Mouse (Mus musculus) liver, embryonic 15.5 days (tissue): Measurements from ENCODE around the gene Psmd3. TPM values are rescaled to one million over a fixed set of nuclear protein-coding genes. Genes with fewer than 3 reads are reported as not detected.

Experiments
- ATAC-seq: fragments of 200-750 bp; cut with Nextera tagmentation; 2 replicates; pipeline ENCODE4 v1.8.0; 2017; ENCODE audit warnings: moderate number of reproducible peaks, mild to moderate bottlenecking, moderate library complexity; ENCODE audit not compliant: insufficient read depth
- H3K27ac ChIP-seq: fragments of 300-500 bp; sonication (generic); replicated peaks from 2 replicates; pipeline ENCODE4 v1.5.1; 2015; ENCODE audit warnings: mild to moderate bottlenecking, inconsistent platforms
- H3K27me3 ChIP-seq: fragments of 300-500 bp; sonication (generic); 2 replicates; pipeline ENCODE4 v1.6.1; 2015; ENCODE audit warnings: mild to moderate bottlenecking, inconsistent platforms
- H3K36me3 ChIP-seq: fragments of 300-500 bp; sonication (generic); replicated peaks from 2 replicates; pipeline ENCODE4 v1.6.1; 2015; ENCODE audit warnings: moderate library complexity, mild to moderate bottlenecking, inconsistent platforms
- H3K4me1 ChIP-seq: fragments of 300-500 bp; sonication (generic); replicated peaks from 2 replicates; pipeline ENCODE4 v1.6.1; 2015; ENCODE audit warnings: inconsistent platforms
- H3K4me2 ChIP-seq: fragments of 300-500 bp; sonication (generic); 2 replicates; pipeline ENCODE4 v1.6.1; 2015; ENCODE audit warnings: moderate library complexity, mild to moderate bottlenecking, inconsistent platforms
- H3K4me3 ChIP-seq: fragments of 300-500 bp; sonication (generic); replicated peaks from 2 replicates; pipeline ENCODE4 v1.5.1; 2015; ENCODE audit warnings: mild to moderate bottlenecking, inconsistent platforms
- H3K9ac ChIP-seq: fragments of 300-500 bp; sonication (generic); 2 replicates; pipeline ENCODE4 v1.6.1; 2015; ENCODE audit warnings: moderate library complexity, mild to moderate bottlenecking, inconsistent platforms
- H3K9me3 ChIP-seq: fragments of 300-500 bp; sonication (generic); replicated peaks from 2 replicates; pipeline ENCODE4 v1.6.1; 2016; ENCODE audit warnings: inconsistent platforms
- WGBS: fragments of 180-500 bp; shearing (Covaris S2); methylation state at CpG from one replicate; pipeline ENCODE4 v1.1.7; 2015; ENCODE audit warnings: mixed read lengths; ENCODE audit not compliant: insufficient replicate concordance; 5-methylcytosine and 5-hydroxymethylcytosine counted together
- polyA plus RNA-seq: library from polyadenylated mRNA; unstranded; fragments of >200 nt; fragmentation: Nextera tagmentation; extraction: Ambion mirVana; gene quantifications from 2 replicates; pipeline ENCODE4 v1.2.1, GENCODE M21; 2015

The Psmd3 gene
- polyA plus RNA-seq, 1 experiment from 2014 or later = 102 TPM

DNA sequence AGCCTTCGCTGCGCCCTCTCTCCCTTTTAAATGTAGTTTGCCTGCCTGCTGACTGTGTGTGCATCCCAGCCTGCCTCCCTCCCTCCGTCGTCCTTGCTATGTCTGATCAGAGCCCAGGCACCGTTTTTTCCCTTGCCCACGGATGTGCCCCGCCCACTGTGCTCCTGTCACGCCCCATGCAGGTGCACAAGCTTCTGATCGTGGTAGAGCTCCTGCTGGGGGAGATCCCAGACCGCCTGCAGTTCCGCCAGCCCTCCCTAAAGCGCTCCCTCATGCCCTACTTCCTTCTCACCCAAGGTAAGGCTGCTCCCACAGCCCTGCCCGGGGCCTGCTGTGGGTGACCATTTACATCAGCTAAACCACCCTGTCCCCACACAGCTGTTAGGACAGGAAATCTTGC, 10.8 kb downstream of the Psmd3 start:
- no peak overlapping the region for H3K4me2 ChIP-seq
- WGBS = 55% methylated on average over 13 of the region's 13 CpGs
- no peak overlapping the region for H3K27ac ChIP-seq
- H3K4me1 ChIP-seq = no peaks in the 10 kb centered on the region
- H3K36me3 ChIP-seq = peaks cover 79% of the 10 kb centered on the region
- no peaks in the 10 kb centered on the region for H3K27me3 ChIP-seq
- no peak for ATAC-seq
- no peaks in the 10 kb centered on the region for H3K9me3 ChIP-seq
- no peak overlapping the region for H3K9ac ChIP-seq
- H3K4me3 ChIP-seq = no peak overlapping the region

DNA sequence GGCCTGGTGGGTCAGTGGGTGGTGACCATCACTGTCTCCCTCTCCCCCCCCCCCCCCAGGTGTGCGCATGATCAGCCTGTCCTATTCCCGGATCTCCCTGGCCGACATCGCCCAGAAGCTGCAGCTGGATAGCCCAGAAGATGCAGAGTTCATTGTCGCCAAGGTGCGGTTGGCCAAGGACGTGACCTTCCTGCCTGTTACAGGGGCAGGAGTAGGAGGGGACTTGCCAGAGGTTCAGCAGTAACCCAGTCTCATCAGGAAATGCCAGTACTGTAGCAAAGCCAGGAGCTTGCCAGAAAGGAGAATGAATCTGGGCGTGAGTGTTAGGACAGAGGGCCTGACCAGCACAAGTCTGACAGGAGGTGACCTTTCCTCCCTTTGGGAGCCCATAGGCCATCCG, 11.4 kb downstream of the Psmd3 start:
- H3K36me3 ChIP-seq = peaks cover 75% of the 10 kb centered on the region
- no peak overlapping the region for H3K27ac ChIP-seq
- H3K4me1 ChIP-seq = no peaks in the 10 kb centered on the region
- no peak for ATAC-seq
- H3K4me3 ChIP-seq = no peak overlapping the region
- 84% methylated on average over 9 of the region's 9 CpGs for WGBS
- no peaks in the 10 kb centered on the region for H3K27me3 ChIP-seq
- H3K4me2 ChIP-seq = no peak overlapping the region
- H3K9ac ChIP-seq = no peak overlapping the region
- H3K9me3 ChIP-seq = no peaks in the 10 kb centered on the region

DNA sequence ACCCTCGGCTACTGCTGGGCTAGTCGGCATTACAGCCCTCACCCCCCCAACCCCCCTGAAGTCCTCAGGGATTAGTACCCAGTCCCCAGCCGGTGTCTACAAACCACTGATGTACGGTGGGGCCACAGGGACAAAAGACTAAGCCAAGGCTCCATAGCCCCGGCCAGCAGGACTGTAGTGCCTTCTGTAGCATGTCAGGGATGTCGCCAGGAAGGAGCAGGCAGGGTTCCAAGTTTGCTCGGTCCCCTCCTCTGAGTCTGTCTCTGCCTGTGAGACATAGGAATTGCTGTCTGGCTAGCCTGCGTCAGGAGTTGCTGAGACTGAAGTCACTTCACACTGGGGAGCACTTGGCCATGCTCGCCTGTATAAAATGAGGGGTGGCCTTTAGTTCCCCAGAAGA, 11.9 kb downstream of the Psmd3 start:
- H3K36me3 ChIP-seq = peaks cover 72% of the 10 kb centered on the region
- 77% methylated on average over 9 of the region's 9 CpGs for WGBS
- H3K27me3 ChIP-seq = no peaks in the 10 kb centered on the region

DNA sequence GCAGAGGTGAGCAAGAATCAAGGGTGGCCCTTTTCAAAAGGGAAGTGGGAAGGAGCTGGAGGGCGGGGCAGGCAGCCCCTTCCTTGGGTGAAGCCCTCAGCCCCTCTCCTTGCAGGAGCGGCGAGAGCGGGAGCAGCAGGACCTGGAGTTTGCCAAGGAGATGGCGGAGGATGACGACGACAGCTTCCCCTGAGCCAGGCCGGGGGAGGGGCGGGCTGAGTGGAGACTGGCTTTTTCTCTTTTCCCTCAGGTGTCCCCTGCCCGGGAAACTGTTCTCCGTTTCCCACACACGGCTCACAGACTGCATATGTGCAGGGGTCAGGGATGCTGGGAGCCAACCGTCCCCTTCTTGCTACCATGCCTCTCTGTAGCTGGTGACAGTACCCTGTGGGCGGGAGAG, 13.1 kb downstream of the Psmd3 start:
- no peak for ATAC-seq
- Histone ChIP-seq H3K36me3 (peaks cover 61% of the 10 kb centered on the region), H3K4me1 (no peaks in the 10 kb centered on the region), H3K27me3 (no peaks in the 10 kb centered on the region; the same call in 1 of the 2 replicates), H3K4me2 (no peak overlapping the region), H3K9me3 (no peaks in the 10 kb centered on the region), H3K4me3 (no peak overlapping the region), H3K9ac (no peak overlapping the region), H3K27ac (no peak overlapping the region)
- WGBS = 81% methylated on average over 14 of the region's 14 CpGs

More for the DNA sequence above, 11.9 kb downstream of the Psmd3 start:
- no peaks in the 10 kb centered on the region for H3K9me3 ChIP-seq
- no peak for ATAC-seq
- H3K4me1 ChIP-seq = no peaks in the 10 kb centered on the region
- no peak overlapping the region for H3K27ac ChIP-seq
- H3K4me2 ChIP-seq = no peak overlapping the region
- no peak overlapping the region for H3K4me3 ChIP-seq
- H3K9ac ChIP-seq = no peak overlapping the region

DNA sequence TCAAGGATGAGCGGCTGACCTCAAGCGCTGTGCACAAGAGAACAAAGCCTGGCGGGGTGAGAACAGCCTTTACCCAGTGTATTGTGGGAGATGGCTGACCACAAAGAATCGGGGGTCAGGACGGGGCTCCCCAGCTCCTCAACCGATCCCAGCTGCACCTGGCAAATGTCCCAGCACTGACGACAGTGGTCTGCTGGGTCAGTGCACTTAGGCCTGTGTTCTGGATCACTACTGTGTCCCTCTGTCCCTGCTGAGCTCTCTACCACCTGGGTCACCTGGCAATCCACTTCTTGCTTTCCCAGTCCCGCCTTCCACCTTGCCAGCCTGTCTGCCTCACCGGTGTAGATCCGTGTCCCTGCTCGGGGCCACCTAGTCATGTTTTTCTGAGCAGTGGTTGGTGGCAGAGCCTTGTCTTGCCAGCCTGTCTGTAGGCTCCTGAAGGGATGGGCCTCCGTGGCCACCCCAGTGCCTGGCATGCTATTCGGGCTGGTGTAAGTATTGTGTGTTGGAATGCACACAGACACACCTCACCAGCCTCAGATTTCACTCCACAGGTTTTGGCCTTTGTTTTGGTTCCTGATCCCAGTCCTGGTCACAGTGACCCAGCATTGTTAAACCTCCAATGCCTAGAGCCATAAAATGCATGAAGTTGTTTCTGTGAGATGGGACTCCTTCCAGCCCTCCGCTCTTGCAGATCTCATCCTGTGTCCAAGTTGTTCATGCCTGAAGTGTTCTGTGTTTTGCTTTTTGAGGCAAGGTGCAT, 14.3 kb downstream of the Psmd3 start:
- WGBS = 78% methylated on average over 14 of the region's 14 CpGs
- Histone ChIP-seq H3K27ac (no peak overlapping the region), H3K9ac (no peak overlapping the region), H3K27me3 (no peaks in the 10 kb centered on the region; the same call in 1 of the 2 replicates), H3K4me1 (no peaks in the 10 kb centered on the region), H3K4me2 (no peak overlapping the region), H3K36me3 (peaks cover 49% of the 10 kb centered on the region), H3K9me3 (no peaks in the 10 kb centered on the region), H3K4me3 (no peak overlapping the region)
- ATAC-seq = no peak

DNA sequence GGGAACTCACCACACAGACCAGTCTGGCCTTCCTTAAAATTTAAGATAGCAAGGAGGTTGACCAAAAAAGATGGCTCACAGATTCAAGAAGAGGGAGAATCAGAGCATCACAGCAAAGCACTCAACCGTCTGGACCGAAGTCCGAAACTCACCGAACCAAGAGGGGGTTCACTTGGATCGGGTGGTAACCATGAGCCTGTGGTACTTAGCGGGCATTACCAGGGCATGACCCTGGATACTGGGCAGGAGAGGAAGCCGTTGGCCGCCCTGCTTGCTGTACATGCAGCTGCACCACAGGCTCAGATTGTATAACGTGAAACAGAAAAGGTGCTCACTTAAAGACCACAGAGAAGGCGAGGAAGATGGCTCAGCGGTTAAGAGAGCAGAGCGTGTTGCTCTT, 14.9 kb downstream of the Psmd3 start:
- no peak overlapping the region for H3K27ac ChIP-seq
- no peak overlapping the region for H3K4me3 ChIP-seq
- H3K9me3 ChIP-seq = no peaks in the 10 kb centered on the region
- ATAC-seq = no peak
- H3K27me3 ChIP-seq = no peaks in the 10 kb centered on the region; the same call in 1 of the 2 replicates
- no peak overlapping the region for H3K4me2 ChIP-seq
- H3K9ac ChIP-seq = no peak overlapping the region
- WGBS = 84% methylated on average over 12 of the region's 12 CpGs
- H3K4me1 ChIP-seq = no peaks in the 10 kb centered on the region
- peaks cover 43% of the 10 kb centered on the region for H3K36me3 ChIP-seq

DNA sequence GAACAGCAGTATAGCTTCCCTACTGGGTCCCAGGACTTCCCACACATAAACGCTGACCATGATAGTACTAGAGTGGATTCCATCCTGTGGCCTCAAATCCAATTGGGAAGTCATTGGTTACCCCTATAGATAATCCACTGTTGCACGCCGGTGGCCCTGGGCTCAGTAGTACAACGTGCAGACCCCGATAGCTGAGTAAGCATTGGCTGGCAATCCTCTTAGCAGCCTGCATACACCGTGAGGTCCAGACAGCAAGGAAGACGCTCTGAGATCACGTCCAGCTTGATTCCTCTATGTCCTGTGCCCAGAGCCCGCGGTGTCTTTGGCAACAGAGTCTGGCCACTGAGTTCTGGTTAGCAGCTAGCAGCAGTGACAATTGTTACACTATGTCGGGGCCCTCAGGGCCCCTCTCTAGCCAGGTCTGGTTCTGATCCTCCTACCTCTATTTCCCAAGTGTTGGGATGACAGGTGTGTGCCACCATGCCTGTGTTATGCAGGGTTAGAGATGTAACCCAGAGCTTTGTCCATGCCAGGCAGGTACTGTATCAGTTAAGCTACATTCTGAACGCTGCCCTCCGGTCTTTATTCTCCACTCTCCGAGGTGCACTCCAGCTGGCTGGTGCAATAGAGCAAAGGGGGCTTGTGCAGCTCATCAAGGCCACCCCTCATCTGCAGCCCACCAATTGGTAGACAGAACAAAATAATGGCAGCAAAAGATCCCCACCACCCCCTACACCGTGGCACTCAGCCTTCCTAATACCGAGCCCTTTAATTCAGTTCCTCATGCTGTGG, 16.7 kb downstream of the Psmd3 start:
- no peak overlapping the region for H3K27ac ChIP-seq
- WGBS = 73% methylated on average over 16 of the region's 16 CpGs
- ATAC-seq = no peak
- no peak overlapping the region for H3K4me3 ChIP-seq
- peaks cover 25% of the 10 kb centered on the region for H3K36me3 ChIP-seq
- H3K27me3 ChIP-seq = no peaks in the 10 kb centered on the region; the same call in 1 of the 2 replicates
- H3K9ac ChIP-seq = no peak overlapping the region
- no peaks in the 10 kb centered on the region; the same call in 1 of the 2 replicates for H3K4me1 ChIP-seq
- H3K9me3 ChIP-seq = no peaks in the 10 kb centered on the region
- no peak overlapping the region for H3K4me2 ChIP-seq

DNA sequence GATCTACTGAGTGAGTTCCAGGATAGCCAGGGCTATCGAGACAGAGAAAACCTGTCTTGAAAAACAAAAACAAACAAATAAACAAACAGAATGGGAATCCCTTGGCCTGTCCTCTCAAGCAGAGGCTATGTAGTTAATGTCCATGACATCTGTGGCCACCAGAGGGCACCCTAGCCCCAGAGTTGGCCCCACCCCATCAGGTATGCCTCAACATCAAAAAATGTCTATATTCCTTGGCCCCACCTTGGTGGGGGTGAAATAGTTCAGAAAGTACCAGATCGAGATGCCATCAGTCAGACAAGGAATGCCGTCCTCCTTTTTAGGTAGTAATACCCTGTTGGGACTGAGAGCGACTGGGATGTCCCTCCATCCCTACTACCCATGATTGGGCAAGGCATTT, 17.6 kb downstream of the Psmd3 start:
- ATAC-seq = no peak
- 28% methylated on average over 4 of the region's 4 CpGs for WGBS

DNA sequence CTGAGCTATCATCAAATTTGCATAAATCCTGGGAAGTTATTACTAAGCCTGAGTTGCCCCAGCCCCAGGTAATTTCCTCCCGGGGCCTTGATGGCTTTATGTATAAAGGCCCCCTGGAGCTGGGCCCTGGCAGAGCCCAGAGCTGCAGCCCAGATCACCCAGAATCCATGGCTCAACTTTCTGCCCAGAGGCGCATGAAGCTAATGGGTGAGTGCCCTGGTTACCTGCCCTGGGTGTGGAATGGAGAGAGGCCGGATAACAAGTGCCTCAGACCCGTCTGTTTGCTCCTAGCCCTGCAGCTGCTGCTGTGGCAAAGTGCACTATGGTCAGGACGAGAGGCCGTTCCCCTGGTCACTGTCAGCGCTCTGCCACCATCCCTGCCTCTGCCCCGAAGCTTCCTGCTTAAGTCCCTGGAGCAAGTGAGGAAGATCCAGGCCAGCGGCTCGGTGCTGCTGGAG, 18.9 kb downstream of the Psmd3 start, which contains the start of gene Csf3:
Csf3 (plus strand) TSS at position 51 of the 458 bp plus-strand sequence.
- H3K27me3 ChIP-seq = no peaks in the 10 kb centered on the region; the same call in 1 of the 2 replicates
- H3K27ac ChIP-seq = no peak within 1 kb of the TSS
- no peak within 1 kb of the TSS for H3K9ac ChIP-seq
- no peak for ATAC-seq
- no peak within 1 kb of the TSS for H3K4me3 ChIP-seq
- H3K36me3 ChIP-seq = peaks cover 25% of the 10 kb centered on the region
- H3K4me1 ChIP-seq = no peaks in the 10 kb centered on the region; the same call in 1 of the 2 replicates
- H3K4me2 ChIP-seq = no peak within 1 kb of the TSS
- 59% methylated on average over 10 of the region's 10 CpGs for WGBS
- no peaks in the 10 kb centered on the region for H3K9me3 ChIP-seq

More for the DNA sequence above, 17.6 kb downstream of the Psmd3 start:
- Histone ChIP-seq H3K27me3 (no peaks in the 10 kb centered on the region; the same call in 1 of the 2 replicates), H3K27ac (no peak overlapping the region), H3K4me1 (no peaks in the 10 kb centered on the region; the same call in 1 of the 2 replicates), H3K4me3 (no peak overlapping the region), H3K9me3 (no peaks in the 10 kb centered on the region), H3K4me2 (no peak overlapping the region), H3K9ac (no peak overlapping the region), H3K36me3 (peaks cover 25% of the 10 kb centered on the region)

DNA sequence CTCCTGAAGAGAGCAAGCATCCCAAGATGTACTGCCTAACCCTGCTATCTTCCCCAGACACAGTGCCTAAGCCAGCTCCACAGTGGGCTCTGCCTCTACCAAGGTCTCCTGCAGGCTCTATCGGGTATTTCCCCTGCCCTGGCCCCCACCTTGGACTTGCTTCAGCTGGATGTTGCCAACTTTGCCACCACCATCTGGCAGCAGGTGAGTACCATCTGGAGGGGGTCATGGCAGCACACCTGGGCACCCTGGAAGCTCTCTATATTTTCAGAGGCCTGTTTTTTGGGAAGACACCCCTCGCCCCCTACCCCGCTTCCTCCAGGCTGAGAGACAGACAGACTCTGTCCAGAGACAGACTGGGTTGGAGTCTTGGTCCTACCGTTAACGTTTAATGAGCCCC, 20.0 kb downstream of the Psmd3 start:
- H3K27ac ChIP-seq = no peak overlapping the region
- no peaks in the 10 kb centered on the region for H3K9me3 ChIP-seq
- no peak overlapping the region for H3K4me3 ChIP-seq
- WGBS = 59% methylated on average over 5 of the region's 5 CpGs
- no peaks in the 10 kb centered on the region; the same call in 1 of the 2 replicates for H3K27me3 ChIP-seq
- H3K4me2 ChIP-seq = no peak overlapping the region
- no peak for ATAC-seq
- H3K9ac ChIP-seq = no peak overlapping the region
- peaks cover 33% of the 10 kb centered on the region for H3K36me3 ChIP-seq
- no peaks in the 10 kb centered on the region; the same call in 1 of the 2 replicates for H3K4me1 ChIP-seq

DNA sequence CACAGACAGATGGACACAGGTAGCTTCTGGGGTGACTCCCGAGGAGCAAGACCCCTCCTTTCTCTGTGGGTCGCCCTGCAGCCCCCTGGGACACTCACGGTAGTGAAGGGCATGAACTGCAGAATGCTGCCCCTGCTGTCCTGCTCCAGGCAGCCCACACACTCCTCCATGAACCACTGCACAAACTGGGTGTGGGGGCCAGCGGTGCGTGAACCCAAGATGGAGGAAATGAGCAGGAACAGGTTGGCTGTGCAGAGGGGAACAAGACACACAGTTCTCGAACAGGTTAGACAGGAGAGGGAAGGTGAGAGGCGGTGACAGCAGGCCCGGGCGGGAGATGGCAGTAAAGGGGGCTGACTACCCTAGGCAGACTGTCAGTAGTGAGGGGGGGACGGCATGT, 22.7 kb downstream of the Psmd3 start:
- 82% methylated on average over 10 of the region's 10 CpGs for WGBS
- no peaks in the 10 kb centered on the region; the same call in 1 of the 2 replicates for H3K27me3 ChIP-seq
- H3K4me3 ChIP-seq = no peak overlapping the region
- peaks cover 54% of the 10 kb centered on the region for H3K36me3 ChIP-seq
- no peak overlapping the region for H3K27ac ChIP-seq
- no peak for ATAC-seq
- no peak overlapping the region for H3K9ac ChIP-seq
- peaks cover 23% of the 10 kb centered on the region for H3K4me1 ChIP-seq
- H3K9me3 ChIP-seq = no peaks in the 10 kb centered on the region
- no peak overlapping the region for H3K4me2 ChIP-seq
